Mouse (Mus musculus) megakaryocyte, adult 5-6 weeks (primary cell): ENCODE measurements around the gene Rin3. TPM values are rescaled to one million over a fixed set of nuclear protein-coding genes. Genes with fewer than 3 reads are reported as not detected.

Experiments
- total RNA-seq, 2 experiments: library from RNA; stranded (forward) in 1 of 2; stranded (reverse) in 1 of 2; fragments of 153-499, 151-499 nt in 1 of 2; fragments of 221-1000, 200-1000 nt in 1 of 2; gene quantifications; 2 replicates each; pipeline versions ENCODE4 v1.2.3 to v1.2.4; 2015 to 2017

Rin3 gene
- total RNA-seq, 2 experiments from 2014 or later = 121 to 188 TPM

Other genes with a start within 250 kb of the Rin3 start
- not detected in 2 replicates for gene Slc24a4, start 154.3 kb upstream of the Rin3 start, total RNA-seq (2015)
- gene Slc24a4, start 154.3 kb upstream of the Rin3 start, total RNA-seq (2017) = not detected in 2 replicates
- 37.6 and 39.2 TPM in 2 replicates for gene Lgmn, start 156.8 kb downstream of the Rin3 start, total RNA-seq (2015)
- gene Lgmn, start 156.8 kb downstream of the Rin3 start, total RNA-seq (2017) = 28.7 and 33.0 TPM in 2 replicates
- gene Golga5, start 186.1 kb downstream of the Rin3 start, total RNA-seq (2015) = 24.1 and 26.3 TPM in 2 replicates
- 67.6 and 87.1 TPM in 2 replicates for gene Golga5, start 186.1 kb downstream of the Rin3 start, total RNA-seq (2017)